Mouse (Mus musculus) hindbrain, embryonic 14.5 days (tissue): Measurements from ENCODE around the gene Majin. TPM values are rescaled to one million over a fixed set of nuclear protein-coding genes. Genes with fewer than 3 reads are reported as not detected.

Experiments used
- ATAC-seq: fragments of 200-750 bp; cut with Nextera tagmentation; 2 replicates; pipeline ENCODE4 v1.8.0; 2017; ENCODE audit warnings: moderate number of reproducible peaks, mild to moderate bottlenecking, moderate TSS enrichment, moderate library complexity; ENCODE audit not compliant: low FRiP score
- DNase-seq: peaks from one replicate; pipeline ENCODE4 v3.0.0-alpha.2; 2015; ENCODE audit warnings: low spot score
- H3K27ac ChIP-seq: fragments of 300-500 bp; sonication (generic); 2 replicates; pipeline ENCODE4 v1.5.1; 2014; ENCODE audit warnings: mild to moderate bottlenecking, moderate library complexity
- H3K27me3 ChIP-seq: fragments of 300-500 bp; sonication (generic); 2 replicates; pipeline ENCODE4 v1.6.1; 2014; ENCODE audit warnings: mild to moderate bottlenecking, low read length, mixed read lengths; ENCODE audit not compliant: control insufficient read depth, insufficient read depth
- H3K36me3 ChIP-seq: fragments of 300-500 bp; sonication (generic); replicated peaks from 2 replicates; pipeline ENCODE4 v1.6.1; 2014; ENCODE audit not compliant: control insufficient read depth, insufficient read depth
- H3K4me1 ChIP-seq: fragments of 300-500 bp; sonication (generic); replicated peaks from 2 replicates; pipeline ENCODE4 v1.6.1; 2014; ENCODE audit warnings: antibody characterized with exemption, low read length, mixed read lengths; ENCODE audit not compliant: control insufficient read depth, insufficient read depth
- H3K4me2 ChIP-seq: fragments of 300-500 bp; sonication (generic); replicated peaks from 2 replicates; pipeline ENCODE4 v1.6.1; 2014; ENCODE audit warnings: mild to moderate bottlenecking, moderate library complexity
- H3K4me3 ChIP-seq: fragments of 300-500 bp; sonication (generic); replicated peaks from 2 replicates; pipeline ENCODE4 v1.5.1; 2014; ENCODE audit warnings: mild to moderate bottlenecking, low read length
- H3K9ac ChIP-seq: fragments of 300-500 bp; sonication (generic); 2 replicates; pipeline ENCODE4 v1.6.1; 2014
- H3K9me3 ChIP-seq: fragments of 300-500 bp; sonication (generic); 2 replicates; pipeline ENCODE4 v1.6.1; 2016; ENCODE audit warnings: low read length; ENCODE audit not compliant: control insufficient read depth
- WGBS: fragments of 180-500 bp; shearing (Covaris S2); extraction: QIAGEN DNeasy Blood & Tissue Kit; methylation state at CpG from one replicate; pipeline ENCODE4 v1.1.7; 2014; 5-methylcytosine and 5-hydroxymethylcytosine counted together
- microRNA counts: library from miRNA; unstranded; fragments of <30 nt; microRNA quantifications from one replicate; lab custom pipeline; 2016
- microRNA-seq: library from miRNA; unstranded; fragments of <30 nt; microRNA quantifications from one replicate; pipeline ENCODE4, GENCODE M21; 2016
- polyA plus RNA-seq: library from polyadenylated mRNA; unstranded; fragments of >200 nt; fragmentation: Nextera tagmentation; extraction: Ambion mirVana; gene quantifications from 2 replicates; pipeline ENCODE4 v1.2.1, GENCODE M21; 2014

Gene Majin
- polyA plus RNA-seq, 1 experiment from 2014 or later = not detected

DNA sequence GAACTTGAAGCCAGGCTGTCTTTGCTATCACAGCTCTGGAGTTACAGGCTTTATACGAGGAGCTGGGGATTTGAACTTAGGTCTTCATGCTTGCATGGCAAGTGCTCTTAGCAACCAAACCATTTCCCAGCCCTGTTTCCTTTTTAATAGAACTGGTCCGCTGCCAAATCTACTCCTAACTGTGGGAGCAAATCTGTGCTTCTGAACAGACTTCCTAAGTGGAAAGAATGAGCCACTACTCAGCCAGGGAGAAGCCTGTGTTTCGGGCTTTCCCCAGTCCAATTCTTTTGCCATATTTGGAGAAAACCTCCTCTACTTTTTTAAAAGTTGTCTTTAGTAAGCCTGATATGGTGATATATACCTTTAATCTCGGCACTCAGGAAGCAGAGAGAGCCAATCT, 88.5 kb downstream of the Majin start:
- Histone ChIP-seq H3K4me3 (no peak overlapping the region), H3K27me3 (no peaks in the 10 kb centered on the region), H3K9ac (no peak overlapping the region), H3K27ac (no peak overlapping the region), H3K9me3 (no peaks in the 10 kb centered on the region), H3K4me1 (peaks cover 11% of the 10 kb centered on the region), H3K4me2 (no peak overlapping the region), H3K36me3 (no peaks in the 10 kb centered on the region)
- 87% methylated on average over 4 of the region's 4 CpGs for WGBS
- ATAC-seq (no peak), DNase-seq (no peak)

DNA sequence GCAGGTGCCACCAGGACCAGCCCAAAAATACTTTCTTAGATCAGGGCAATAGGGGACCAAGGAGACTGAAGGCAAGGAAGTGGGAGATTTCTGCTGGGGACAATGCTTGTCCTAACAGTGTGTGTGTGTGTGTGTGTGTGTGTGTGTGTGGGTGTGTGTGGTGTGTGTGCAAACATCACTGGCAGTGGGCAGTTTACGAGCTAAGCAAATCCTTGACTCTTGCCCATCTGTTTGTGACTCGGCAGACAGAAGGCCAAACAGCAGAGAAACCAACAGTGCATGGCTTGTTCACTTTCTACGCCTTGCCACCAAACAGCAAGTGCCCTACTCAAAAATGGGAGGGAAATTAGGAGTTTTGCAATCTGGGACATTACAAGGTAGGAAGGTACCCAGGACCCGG, 89.4 kb downstream of the Majin start:
- H3K4me3 ChIP-seq = no peak overlapping the region
- 87% methylated on average over 4 of the region's 4 CpGs for WGBS
- no peaks in the 10 kb centered on the region for H3K9me3 ChIP-seq
- H3K27ac ChIP-seq = no peak overlapping the region
- DNase-seq (no peak), ATAC-seq (no peak)
- peaks cover 20% of the 10 kb centered on the region for H3K4me1 ChIP-seq
- no peaks in the 10 kb centered on the region for H3K27me3 ChIP-seq
- H3K36me3 ChIP-seq = no peaks in the 10 kb centered on the region
- H3K9ac ChIP-seq = no peak overlapping the region
- no peak overlapping the region for H3K4me2 ChIP-seq

MicroRNAs encoded within 50 kb of the gene (microRNA counts, 519-probe panel; counts per million panel counts)
- microRNA mmu-miR-192 (lab: Ali Mortazavi, UCI) = not detected

Small RNAs within 50 kb of the gene (microRNA-seq; reads per million reads assigned to microRNA genes)
- gene Mir192 (89.4 reads per million, percentile 50 among the genes with 10 or more reads in this experiment), gene Mir194-2 (93.8 reads per million, percentile 51 among the genes with 10 or more reads in this experiment)

Other genes starting within 250 kb of the Majin start
- 22.2 and 24.2 TPM in 2 replicates for gene Pola2, start 220.2 kb upstream of the Majin start, polyA plus RNA-seq
- gene Slc22a20, start 198.2 kb upstream of the Majin start, polyA plus RNA-seq = not detected in 2 replicates
- gene Capn1, start 168.5 kb upstream of the Majin start, polyA plus RNA-seq = 5.4 and 6.5 TPM in 2 replicates
- 28.7 and 32.9 TPM in 2 replicates for gene Syvn1, start 137.8 kb upstream of the Majin start, polyA plus RNA-seq
- 64.2 and 64.5 TPM in 2 replicates for gene Mrpl49, start 126.6 kb upstream of the Majin start, polyA plus RNA-seq
- 537 and 672 TPM in 2 replicates for gene Fau, start 126.5 kb upstream of the Majin start, polyA plus RNA-seq
- gene Znhit2, start 123.2 kb upstream of the Majin start, polyA plus RNA-seq = 35.3 and 36.3 TPM in 2 replicates
- 58.9 and 59.8 TPM in 2 replicates for gene Tm7sf2, start 116.0 kb upstream of the Majin start, polyA plus RNA-seq
- 71.7 and 74.2 TPM in 2 replicates for gene Vps51, start 107.2 kb upstream of the Majin start, polyA plus RNA-seq
- gene Tmem262, start 104.4 kb upstream of the Majin start, polyA plus RNA-seq = not detected in 2 replicates
- 1.0 and 1.2 TPM in 2 replicates for gene Gm28374, start 102.1 kb upstream of the Majin start, polyA plus RNA-seq
- 75.1 and 75.4 TPM in 2 replicates for gene Zfpl1, start 99.4 kb upstream of the Majin start, polyA plus RNA-seq
- gene Cdca5, start 99.4 kb upstream of the Majin start, polyA plus RNA-seq = 6.3 and 6.8 TPM in 2 replicates
- not detected in 2 replicates for gene AC131692.1, start 90.0 kb upstream of the Majin start, polyA plus RNA-seq
- 0.52 and 0.59 TPM in 2 replicates for gene Naaladl1, start 78.6 kb upstream of the Majin start, polyA plus RNA-seq
- 51.3 and 54.5 TPM in 2 replicates for gene Sac3d1, start 65.7 kb upstream of the Majin start, polyA plus RNA-seq
- 59.6 and 60.8 TPM in 2 replicates for gene Snx15, start 56.1 kb upstream of the Majin start, polyA plus RNA-seq
- not detected in 2 replicates for gene Batf2, start 43.4 kb upstream of the Majin start, polyA plus RNA-seq
- 114 and 117 TPM in 2 replicates for gene Arl2, start 42.8 kb upstream of the Majin start, polyA plus RNA-seq
- gene Gpha2, start 42.0 kb downstream of the Majin start, polyA plus RNA-seq = not detected in 2 replicates
- gene Ppp2r5b, start 51.5 kb downstream of the Majin start, polyA plus RNA-seq = 140 and 158 TPM in 2 replicates
- 14.5 and 14.8 TPM in 2 replicates for gene Atg2a, start 57.3 kb downstream of the Majin start, polyA plus RNA-seq
- 80.0 and 84.9 TPM in 2 replicates for gene Ehd1, start 92.3 kb downstream of the Majin start, polyA plus RNA-seq
- gene Cdc42bpg, start 122.1 kb downstream of the Majin start, polyA plus RNA-seq = 0.56 and 0.63 TPM in 2 replicates
- gene Men1, start 150.6 kb downstream of the Majin start, polyA plus RNA-seq = 46.7 and 51.5 TPM in 2 replicates
- 12.4 and 15.4 TPM in 2 replicates for gene Map4k2, start 156.7 kb downstream of the Majin start, polyA plus RNA-seq
- gene Sf1, start 179.3 kb downstream of the Majin start, polyA plus RNA-seq = 103 and 112 TPM in 2 replicates
- 6.2 and 6.8 TPM in 2 replicates for gene Pygm, start 200.0 kb downstream of the Majin start, polyA plus RNA-seq
- gene Rasgrp2, start 215.0 kb downstream of the Majin start, polyA plus RNA-seq = 89.2 and 111 TPM in 2 replicates
- 60.6 and 66.4 TPM in 2 replicates for gene Nrxn2, start 234.3 kb downstream of the Majin start, polyA plus RNA-seq